Mouse (Mus musculus) midbrain, embryonic 10.5 days (tissue): ENCODE measurements around the gene Eif5. TPM values are rescaled to one million over a fixed set of nuclear protein-coding genes. Genes with fewer than 3 reads are reported as not detected.

ENCODE experiments used
- DNase-seq: peaks from one replicate; pipeline ENCODE4 v3.0.0-alpha.2; 2017; ENCODE audit warnings: low spot score
- H3K27ac ChIP-seq: fragments of 300-500 bp; sonication (generic); replicated peaks from 2 replicates; pipeline ENCODE4 v1.5.1; 2016; ENCODE audit warnings: mild to moderate bottlenecking
- H3K27me3 ChIP-seq: fragments of 300-500 bp; sonication (generic); 2 replicates; pipeline ENCODE4 v1.6.1; 2016; ENCODE audit warnings: low read depth, mild to moderate bottlenecking; ENCODE audit not compliant: poor library complexity, severe bottlenecking
- H3K36me3 ChIP-seq: fragments of 300-500 bp; sonication (generic); 2 replicates; pipeline ENCODE4 v1.6.1; 2016; ENCODE audit warnings: mild to moderate bottlenecking, moderate library complexity
- H3K4me1 ChIP-seq: fragments of 300-500 bp; sonication (generic); 2 replicates; pipeline ENCODE4 v1.6.1; 2016
- H3K4me3 ChIP-seq: fragments of 300-500 bp; sonication (generic); 2 replicates; pipeline ENCODE4 v1.5.1; 2016; ENCODE audit warnings: mild to moderate bottlenecking, moderate library complexity
- H3K9me3 ChIP-seq: fragments of 300-500 bp; sonication (generic); replicated peaks from 2 replicates; pipeline ENCODE4 v1.6.1; 2016; ENCODE audit warnings: mild to moderate bottlenecking
- WGBS: fragments of 180-500 bp; shearing (Covaris S2); methylation state at CpG from one replicate; pipeline ENCODE4 v1.1.7; 2016; 5-methylcytosine and 5-hydroxymethylcytosine counted together
- polyA plus RNA-seq: library from polyadenylated mRNA; unstranded; fragments of >200 nt; fragmentation: Nextera tagmentation; extraction: Ambion mirVana; gene quantifications from 2 replicates; pipeline ENCODE4 v1.2.1, GENCODE M21; 2016

Gene Eif5
- polyA plus RNA-seq, 1 experiment from 2014 or later = 786 TPM

- Histone ChIP-seq H3K36me3 (no peaks in the 10 kb centered on the region), H3K4me1 (peaks cover 13% of the 10 kb centered on the region), H3K27me3 (no peaks in the 10 kb centered on the region), H3K9me3 (no peaks in the 10 kb centered on the region), H3K27ac (no peak overlapping the region), H3K4me3 (no peak overlapping the region)
- DNase-seq = no peak
- WGBS = 75% methylated on average over 6 of the region's 6 CpGs
These were observed 19.7 kb downstream of the Eif5 start for GRCm38 (mm10) chr12:111557538-111557937.

- no peaks in the 10 kb centered on the region for H3K27me3 ChIP-seq
- no peak for DNase-seq
- whole genome bisulfite sequencing = 78% methylated on average over 2 of the region's 2 CpGs
- no peak overlapping the region for H3K4me3 ChIP-seq
- no peaks in the 10 kb centered on the region for H3K9me3 ChIP-seq
- no peak overlapping the region for H3K27ac ChIP-seq
- H3K36me3 ChIP-seq = no peaks in the 10 kb centered on the region
- peaks cover 19% of the 10 kb centered on the region for H3K4me1 ChIP-seq
These were observed 20.8 kb downstream of the Eif5 start for GRCm38 (mm10) chr12:111558655-111559054.

GRCm38 (mm10) chr12:111559647-111560258 is 21.9 kb downstream of the Eif5 start:
- no peak overlapping the region for H3K27ac ChIP-seq
- WGBS = 76% methylated on average over 18 of the region's 18 CpGs
- H3K9me3 ChIP-seq = no peaks in the 10 kb centered on the region
- peaks cover 19% of the 10 kb centered on the region for H3K4me1 ChIP-seq
- DNase-seq = no peak
- no peaks in the 10 kb centered on the region for H3K36me3 ChIP-seq
- H3K27me3 ChIP-seq = no peaks in the 10 kb centered on the region
- H3K4me3 ChIP-seq = no peak overlapping the region

GRCm38 (mm10) chr12:111560286-111560685 is 22.5 kb downstream of the Eif5 start:
- no peak for DNase-seq
- no peak overlapping the region for H3K4me3 ChIP-seq
- no peaks in the 10 kb centered on the region for H3K36me3 ChIP-seq
- H3K9me3 ChIP-seq = no peaks in the 10 kb centered on the region
- H3K4me1 ChIP-seq = peaks cover 19% of the 10 kb centered on the region
- H3K27me3 ChIP-seq = no peaks in the 10 kb centered on the region
- no peak overlapping the region for H3K27ac ChIP-seq
- WGBS = 76% methylated on average over 5 of the region's 5 CpGs

- peaks cover 19% of the 10 kb centered on the region for H3K4me1 ChIP-seq
- H3K4me3 ChIP-seq = no peak overlapping the region
- peak overlapping the region; percentile 19 for H3K27ac ChIP-seq
- no peaks in the 10 kb centered on the region for H3K9me3 ChIP-seq
- 47% methylated on average over 4 of the region's 4 CpGs for WGBS
- no peak for DNase-seq
- no peaks in the 10 kb centered on the region for H3K36me3 ChIP-seq
- no peaks in the 10 kb centered on the region for H3K27me3 ChIP-seq
These were observed 24.5 kb downstream of the Eif5 start for GRCm38 (mm10) chr12:111562276-111562814.

GRCm38 (mm10) chr12:111563076-111563629 is 25.3 kb downstream of the Eif5 start:
- no peaks in the 10 kb centered on the region for H3K9me3 ChIP-seq
- no peak overlapping the region for H3K27ac ChIP-seq
- no peaks in the 10 kb centered on the region for H3K36me3 ChIP-seq
- no peak overlapping the region for H3K4me3 ChIP-seq
- peaks cover 19% of the 10 kb centered on the region for H3K4me1 ChIP-seq
- 53% methylated on average over 5 of the region's 5 CpGs for WGBS
- no peak for DNase-seq
- H3K27me3 ChIP-seq = no peaks in the 10 kb centered on the region

GRCm38 (mm10) chr12:111565363-111565762 is 27.5 kb downstream of the Eif5 start:
- DNase-seq = no peak
- H3K36me3 ChIP-seq = no peaks in the 10 kb centered on the region
- H3K27me3 ChIP-seq = no peaks in the 10 kb centered on the region
- WGBS = 81% methylated on average over 5 of the region's 5 CpGs
- no peak overlapping the region for H3K27ac ChIP-seq
- peaks cover 14% of the 10 kb centered on the region for H3K4me1 ChIP-seq
- H3K9me3 ChIP-seq = no peaks in the 10 kb centered on the region
- no peak overlapping the region for H3K4me3 ChIP-seq

- no peak overlapping the region for H3K27ac ChIP-seq
- 80% methylated on average over 11 of the region's 11 CpGs for WGBS
- no peaks in the 10 kb centered on the region for H3K9me3 ChIP-seq
- H3K4me1 ChIP-seq = peaks cover 15% of the 10 kb centered on the region
- DNase-seq = no peak
- no peaks in the 10 kb centered on the region for H3K27me3 ChIP-seq
- no peaks in the 10 kb centered on the region for H3K36me3 ChIP-seq
- no peak overlapping the region for H3K4me3 ChIP-seq
These were observed 31.0 kb downstream of the Eif5 start for GRCm38 (mm10) chr12:111568836-111569235.

GRCm38 (mm10) chr12:111572406-111572805 is 34.6 kb downstream of the Eif5 start:
- H3K27me3 ChIP-seq = no peaks in the 10 kb centered on the region
- peaks cover 34% of the 10 kb centered on the region for H3K4me1 ChIP-seq
- 86% methylated on average over 7 of the region's 7 CpGs for WGBS
- no peak overlapping the region for H3K27ac ChIP-seq
- H3K4me3 ChIP-seq = no peak overlapping the region
- H3K36me3 ChIP-seq = peaks cover 5% of the 10 kb centered on the region
- H3K9me3 ChIP-seq = no peaks in the 10 kb centered on the region
- no peak for DNase-seq

- Histone ChIP-seq H3K9me3 (no peaks in the 10 kb centered on the region), H3K27ac (peak overlapping the region; percentile 97)
These were observed 35.5 kb downstream of the Eif5 start for GRCm38 (mm10) chr12:111573315-111573714.

GRCm38 (mm10) chr12:111574074-111574886 is 36.5 kb downstream of the Eif5 start, which contains the start of gene Mark3:
Gene Mark3, plus strand, starts transcription at chr12:111574523.
- WGBS = under 1% methylated on average over 72 of the region's 75 CpGs
- peak within 1 kb of the TSS; percentile 99 for H3K4me3 ChIP-seq
- peak within 1 kb of the TSS; percentile 97 for H3K27ac ChIP-seq
- peak; percentile 98 for DNase-seq
- peaks cover 13% of the 10 kb centered on the region for H3K36me3 ChIP-seq
- peaks cover 34% of the 10 kb centered on the region for H3K4me1 ChIP-seq
- H3K9me3 ChIP-seq = no peaks in the 10 kb centered on the region
- no peaks in the 10 kb centered on the region for H3K27me3 ChIP-seq

More at GRCm38 (mm10) chr12:111573315-111573714, 35.5 kb downstream of the Eif5 start:
- Histone ChIP-seq H3K4me3 (peak overlapping the region; percentile 99), H3K4me1 (peaks cover 34% of the 10 kb centered on the region), H3K36me3 (peaks cover 10% of the 10 kb centered on the region), H3K27me3 (no peaks in the 10 kb centered on the region)
- DNase-seq = no peak
- 49% methylated on average over 6 of the region's 6 CpGs for WGBS

- Histone ChIP-seq H3K9me3 (no peaks in the 10 kb centered on the region), H3K4me1 (peaks cover 34% of the 10 kb centered on the region), H3K36me3 (peaks cover 19% of the 10 kb centered on the region), H3K4me3 (peak overlapping the region; percentile 99), H3K27me3 (no peaks in the 10 kb centered on the region), H3K27ac (peak overlapping the region; percentile 97)
- WGBS = under 1% methylated on average over 58 of the region's 58 CpGs
- DNase-seq = peak; percentile 59
These were observed 37.3 kb downstream of the Eif5 start for GRCm38 (mm10) chr12:111574887-111575838.
